Comparison of ENCODE assay signal across 8 mouse cellular contexts in the genomic region with DNA sequence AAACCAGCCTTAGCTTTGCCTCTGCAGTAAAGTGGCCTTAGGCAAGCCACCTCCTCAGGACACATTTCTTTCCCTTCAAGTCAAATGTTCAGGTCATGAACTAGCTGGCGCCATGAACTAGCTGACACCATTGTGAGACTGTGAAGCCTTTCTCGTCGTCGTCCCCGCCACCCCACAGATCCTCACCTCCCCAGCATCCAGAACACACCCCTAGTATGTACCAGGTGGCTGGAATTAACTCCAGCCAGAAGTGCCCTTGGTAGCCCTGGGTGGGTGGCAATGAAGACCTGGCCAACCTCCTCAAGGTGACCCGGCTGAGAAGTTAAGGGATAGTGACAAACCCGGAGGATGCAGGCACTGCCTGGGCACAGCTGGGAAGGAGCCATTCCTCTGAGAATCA. TPM values are rescaled to one million over a fixed set of nuclear protein-coding genes. Genes with fewer than 3 reads are reported as not detected.
A peak's percentile ranks its signal among the peaks of the same experiment; 100 is the strongest.
DNase-seq lines count a peak whose midpoint lies in the region; ATAC-seq lines count a peak whose summit lies in the region.

No protein-coding gene starts in this region.

- no peaks in the 10 kb centered on the region for H3K27me3 ChIP-seq in heart, embryonic 15.5 days
- peaks cover 23% of the 10 kb centered on the region for H3K27me3 ChIP-seq in neural tube, embryonic 11.5 days (ENCODE audit: control insufficient read depth, insufficient read depth, low read length)
- no peaks in the 10 kb centered on the region for H3K27me3 ChIP-seq in stomach, embryonic 14.5 days (ENCODE audit: control insufficient read depth, insufficient read depth, low read length)

- no peaks in the 10 kb centered on the region for H3K9me3 ChIP-seq in heart, embryonic 15.5 days (replicated peaks)
- H3K9me3 ChIP-seq in neural tube, embryonic 11.5 days (ENCODE audit: control insufficient read depth, low read length) = no peaks in the 10 kb centered on the region
- H3K9me3 ChIP-seq in stomach, embryonic 14.5 days (ENCODE audit: control insufficient read depth, low read depth, low read length) = no peaks in the 10 kb centered on the region

- WGBS in heart, embryonic 15.5 days = 54% methylated on average over 7 of the region's 7 CpGs
- 72% methylated on average over 7 of the region's 7 CpGs for WGBS in neural tube, embryonic 11.5 days
- 61% methylated on average over 7 of the region's 7 CpGs for WGBS in stomach, embryonic 14.5 days

- no peak overlapping the region for H3K9ac ChIP-seq in heart, embryonic 15.5 days
- no peak overlapping the region for H3K9ac ChIP-seq in neural tube, embryonic 11.5 days (ENCODE audit: low read length)
- H3K9ac ChIP-seq in stomach, embryonic 14.5 days (replicated peaks; ENCODE audit: low read depth, low read length) = no peak overlapping the region

- H3K36me3 ChIP-seq in heart, embryonic 15.5 days = no peaks in the 10 kb centered on the region
- H3K36me3 ChIP-seq in neural tube, embryonic 11.5 days (ENCODE audit: control insufficient read depth, insufficient read depth, low read length) = no peaks in the 10 kb centered on the region
- no peaks in the 10 kb centered on the region for H3K36me3 ChIP-seq in stomach, embryonic 14.5 days (ENCODE audit: control insufficient read depth, insufficient read depth, low read length)

- peaks cover 13% of the 10 kb centered on the region for H3K4me1 ChIP-seq in heart, embryonic 15.5 days (replicated peaks)
- H3K4me1 ChIP-seq in neural tube, embryonic 11.5 days (ENCODE audit: control insufficient read depth, insufficient read depth, low read length) = no peaks in the 10 kb centered on the region
- H3K4me1 ChIP-seq in stomach, embryonic 14.5 days (ENCODE audit: control insufficient read depth, insufficient read depth, low read length) = 0 out of 2 replicates have a peak, but pooled peaks cover 2% of the 10 kb centered on the region

- no peak for DNase-seq in heart, adult 8-10 months (ENCODE audit: low spot score)
- no peak for DNase-seq in neural tube, embryonic 11.5 days (ENCODE audit: low spot score)
- no peak for DNase-seq in neural tube, embryonic 10.5 days (ENCODE audit: extremely low spot score, low spot score)
- DNase-seq in left cerebral cortex, adult 18-20 months (ENCODE audit: low spot score in 2 of 2) = no peak
- no peak for DNase-seq in left cerebral cortex, postnatal 4 days

- peak; percentile 27 for ATAC-seq in heart, embryonic 15.5 days (replicated peaks; ENCODE audit: insufficient number of reproducible peaks, insufficient read depth, low FRiP score, low read depth)
- peak; percentile 37; the same call in 1 of the 2 replicates for ATAC-seq in neural tube, embryonic 11.5 days (ENCODE audit: insufficient read depth, low FRiP score, low TSS enrichment)
- peak; percentile 9 for ATAC-seq in inflammation-experienced regulatory T-cells, adult 6 months
- ATAC-seq in stomach, embryonic 14.5 days (ENCODE audit: insufficient number of reproducible peaks, insufficient read depth, low FRiP score, low read depth) = peak; percentile 18; the same call in 1 of the 2 replicates

- no peak overlapping the region for H3K4me3 ChIP-seq in heart, embryonic 15.5 days
- no peak overlapping the region for H3K4me3 ChIP-seq in neural tube, embryonic 11.5 days (ENCODE audit: low read depth, low read length)
- no peak overlapping the region for H3K4me3 ChIP-seq in stomach, embryonic 14.5 days (ENCODE audit: low read depth, low read length)

- H3K27ac ChIP-seq in heart, embryonic 15.5 days = no peak overlapping the region
- H3K27ac ChIP-seq in neural tube, embryonic 11.5 days (ENCODE audit: low read depth, low read length) = no peak overlapping the region
- no peak overlapping the region for H3K27ac ChIP-seq in stomach, embryonic 14.5 days (ENCODE audit: low read length)

- H3K4me2 ChIP-seq in heart, embryonic 15.5 days = no peak overlapping the region
- no peak overlapping the region for H3K4me2 ChIP-seq in neural tube, embryonic 11.5 days (ENCODE audit: low read depth)
- no peak overlapping the region for H3K4me2 ChIP-seq in stomach, embryonic 14.5 days (replicated peaks; ENCODE audit: low read depth, low read length)

- intact Hi-C loops in left cerebral cortex, postnatal 4 days (cut with DNase I) = no loop called here

RNA-seq across cellular contexts. Expression of gene Irf2bpl, which starts 21.3 kb away (rescaled TPM):
- polyA plus RNA-seq in heart, embryonic 15.5 days (2015; fragmentation: Nextera tagmentation; extraction: Ambion mirVana) = 40.1 and 41.7 TPM in 2 replicates
- 10 to 100 TPM; 26.2 to 30.4 (median 27.8) TPM for total RNA-seq in heart, adult 8-10 months (2022)
- polyA plus RNA-seq in neural tube, embryonic 11.5 days (2014; fragmentation: Nextera tagmentation; extraction: Ambion mirVana) = 19.4 and 20.6 TPM in 2 replicates
- 10 to 100 TPM in 1 of 3 experiments, 1 to 10 TPM in 2; 8.0 to 14.6 (median 9.4) TPM for polyA plus RNA-seq in inflammation-experienced regulatory T-cells, adult 6 months (2017; shearing (Covaris generic))
- 18.2 and 21.6 TPM in 2 replicates for polyA plus RNA-seq in stomach, embryonic 14.5 days (2014; fragmentation: Nextera tagmentation; extraction: Ambion mirVana)
- 10 to 100 TPM; 91.6 to 93.6 TPM for total RNA-seq in left cerebral cortex, adult 18-20 months (2021)
- 100 to 1,000 TPM; 124 to 127 TPM for total RNA-seq in left cerebral cortex, postnatal 4 days (2021)

RNA-seq across cellular contexts. Expression of gene Cipc, which starts 41.0 kb away (rescaled TPM):
- polyA plus RNA-seq in heart, embryonic 15.5 days (2015; fragmentation: Nextera tagmentation; extraction: Ambion mirVana) = 18.7 and 23.4 TPM in 2 replicates
- 10 to 100 TPM; 42.4 to 53.8 (median 48.3) TPM for total RNA-seq in heart, adult 8-10 months (2022)
- polyA plus RNA-seq in neural tube, embryonic 11.5 days (2014; fragmentation: Nextera tagmentation; extraction: Ambion mirVana) = 40.1 and 42.8 TPM in 2 replicates
- 10 to 100 TPM; 20.2 to 29.2 (median 28.3) TPM for polyA plus RNA-seq in inflammation-experienced regulatory T-cells, adult 6 months (2017; shearing (Covaris generic))
- polyA plus RNA-seq in stomach, embryonic 14.5 days (2014; fragmentation: Nextera tagmentation; extraction: Ambion mirVana) = 20.9 and 22.3 TPM in 2 replicates
- 10 to 100 TPM; 84.0 to 86.8 TPM for total RNA-seq in left cerebral cortex, adult 18-20 months (2021)
- total RNA-seq in left cerebral cortex, postnatal 4 days (2021) = 10 to 100 TPM; 56.9 to 60.6 TPM
